Mouse (Mus musculus): ENCODE results near the gene Ezh1. TPM values are rescaled to one million over a fixed set of nuclear protein-coding genes. Genes with fewer than 3 reads are reported as not detected.

The Ezh1 gene
- total and polyA plus RNA-seq, 2 experiments from 2014 or later = 25.4 to 40.0 TPM

DNA sequence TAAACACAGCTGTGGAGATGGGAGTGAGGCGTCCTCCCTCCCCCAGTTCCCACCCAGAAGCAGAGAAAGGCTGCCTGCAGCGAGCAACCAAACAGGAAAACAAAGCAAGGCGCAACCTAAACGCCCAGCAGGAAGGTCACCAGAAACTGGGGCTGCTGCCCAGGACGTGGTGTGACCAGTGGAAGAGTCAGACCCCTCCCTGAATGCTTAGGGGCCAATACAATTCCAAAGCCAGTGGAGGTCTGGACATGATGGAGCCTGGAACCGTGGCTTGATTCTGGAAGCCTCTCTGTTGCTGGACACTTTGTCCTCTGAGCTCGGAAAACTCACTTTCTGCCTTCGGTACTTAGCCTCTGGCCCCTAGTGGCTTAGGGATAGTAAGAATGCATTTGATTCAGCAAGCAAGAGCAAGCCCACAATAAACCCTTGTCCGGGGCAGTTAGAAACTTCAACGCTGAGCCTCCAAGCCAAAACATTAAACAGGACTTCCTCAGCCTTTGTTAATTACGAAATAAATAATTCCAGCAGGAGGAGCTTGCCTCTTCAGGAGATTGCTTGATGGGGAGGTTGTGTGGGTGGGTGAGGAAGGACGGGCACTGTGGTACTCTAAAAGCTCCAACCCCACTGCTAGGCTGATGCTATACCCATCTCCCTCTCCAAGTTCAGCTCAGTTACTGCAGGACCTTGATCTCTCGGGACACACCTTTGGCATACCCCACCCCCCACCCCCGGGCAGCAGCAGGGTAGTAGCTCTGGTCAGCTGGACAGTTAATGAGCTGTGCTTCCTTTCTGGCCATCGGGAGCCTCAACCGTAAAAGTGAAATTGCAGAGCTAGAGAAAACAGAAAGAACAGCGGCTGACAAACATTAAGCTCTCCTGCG lies 5.0 kb upstream of the Ezh1 start:
- 15% methylated on average over 18 of the region's 18 CpGs for WGBS
- no peaks in the 10 kb centered on the region for H3K4me1 ChIP-seq (ENCODE audit: insufficient read depth, low read length)
- no peak overlapping the region for H3K4me3 ChIP-seq (ENCODE audit: low read depth, low read length)
- H3K4me2 ChIP-seq (ENCODE audit: low read depth, low read length, poor library complexity, severe bottlenecking) = peak overlapping the region; percentile 5; the same call in 1 of the 2 replicates
- H3K9me3 ChIP-seq (ENCODE audit: low read length) = no peaks in the 10 kb centered on the region
- no peak for TF ChIP-seq CTCF (IDR thresholded peaks at IDR 0.05)
- no peaks in the 10 kb centered on the region for H3K27me3 ChIP-seq (ENCODE audit: insufficient read depth, low read length)
- no peak overlapping the region for H3K9ac ChIP-seq (replicated peaks; ENCODE audit: low read length, poor library complexity, severe bottlenecking)
- H3K36me3 ChIP-seq (ENCODE audit: insufficient read depth, low read length) = no peaks in the 10 kb centered on the region
- ATAC-seq (ENCODE audit: low FRiP score) (no peak), DNase-seq (ENCODE audit: low spot score) (peak; percentile 28)
- 0 out of 2 replicates have a peak overlapping the region, but pooled peaks have one; percentile 32 for H3K27ac ChIP-seq (ENCODE audit: low read depth, low read length)

DNA sequence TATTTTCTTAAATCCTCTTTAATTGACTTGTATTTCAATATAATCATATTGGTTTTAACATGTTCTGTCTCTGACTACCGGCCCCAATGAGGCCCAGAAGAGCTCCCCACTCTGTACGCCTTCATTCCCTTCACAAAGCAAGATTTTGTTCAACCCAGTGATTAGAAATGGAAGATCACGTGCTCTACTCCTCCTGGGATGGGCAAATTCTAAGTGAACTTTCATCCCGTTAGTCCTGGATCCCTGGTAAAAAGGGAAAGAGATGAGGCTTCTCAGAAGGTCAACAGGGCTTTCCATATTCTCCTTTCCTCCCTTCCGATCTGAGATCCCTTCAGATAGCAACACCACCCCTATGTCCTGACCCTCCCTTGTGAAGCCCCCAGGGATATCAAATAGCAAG lies 4.3 kb upstream of the Ezh1 start:
- no peak overlapping the region; the same call in 1 of the 2 replicates for H3K4me2 ChIP-seq (ENCODE audit: low read depth, low read length, poor library complexity, severe bottlenecking)
- H3K4me3 ChIP-seq (ENCODE audit: low read depth, low read length) = no peak overlapping the region
- no peak overlapping the region for H3K9ac ChIP-seq (replicated peaks; ENCODE audit: low read length, poor library complexity, severe bottlenecking)
- H3K4me1 ChIP-seq (ENCODE audit: insufficient read depth, low read length) = no peaks in the 10 kb centered on the region
- no peaks in the 10 kb centered on the region for H3K27me3 ChIP-seq (ENCODE audit: insufficient read depth, low read length)
- ATAC-seq (ENCODE audit: low FRiP score) (no peak), DNase-seq (ENCODE audit: low spot score) (no peak)
- no peaks in the 10 kb centered on the region for H3K36me3 ChIP-seq (ENCODE audit: insufficient read depth, low read length)
- H3K9me3 ChIP-seq (ENCODE audit: low read length) = no peaks in the 10 kb centered on the region
- 19% methylated on average over 5 of the region's 5 CpGs for WGBS
- H3K27ac ChIP-seq (ENCODE audit: low read depth, low read length) = 0 out of 2 replicates have a peak overlapping the region, but pooled peaks have one; percentile 26
- no peak for TF ChIP-seq CTCF (IDR thresholded peaks at IDR 0.05)

- DNase-seq (ENCODE audit: low spot score) (peak; percentile 26), ATAC-seq (ENCODE audit: low FRiP score) (no peak)
- H3K9ac ChIP-seq (replicated peaks; ENCODE audit: low read length, poor library complexity, severe bottlenecking) = no peak overlapping the region
- H3K27me3 ChIP-seq (ENCODE audit: insufficient read depth, low read length) = no peaks in the 10 kb centered on the region
- no peak overlapping the region for H3K27ac ChIP-seq (ENCODE audit: low read depth, low read length)
- H3K4me2 ChIP-seq (ENCODE audit: low read depth, low read length, poor library complexity, severe bottlenecking) = no peak overlapping the region
- no peaks in the 10 kb centered on the region for H3K4me1 ChIP-seq (ENCODE audit: insufficient read depth, low read length)
- no peak overlapping the region for H3K4me3 ChIP-seq (ENCODE audit: low read depth, low read length)
- H3K36me3 ChIP-seq (ENCODE audit: insufficient read depth, low read length) = no peaks in the 10 kb centered on the region
- TF ChIP-seq CTCF (IDR thresholded peaks at IDR 0.05) = no peak
- H3K9me3 ChIP-seq (ENCODE audit: low read length) = no peaks in the 10 kb centered on the region
- 36% methylated on average over 2 of the region's 2 CpGs for WGBS
Measured at GRCm38 (mm10) chr11:101230061-101230511, 3.8 kb upstream of the Ezh1 start.

DNA sequence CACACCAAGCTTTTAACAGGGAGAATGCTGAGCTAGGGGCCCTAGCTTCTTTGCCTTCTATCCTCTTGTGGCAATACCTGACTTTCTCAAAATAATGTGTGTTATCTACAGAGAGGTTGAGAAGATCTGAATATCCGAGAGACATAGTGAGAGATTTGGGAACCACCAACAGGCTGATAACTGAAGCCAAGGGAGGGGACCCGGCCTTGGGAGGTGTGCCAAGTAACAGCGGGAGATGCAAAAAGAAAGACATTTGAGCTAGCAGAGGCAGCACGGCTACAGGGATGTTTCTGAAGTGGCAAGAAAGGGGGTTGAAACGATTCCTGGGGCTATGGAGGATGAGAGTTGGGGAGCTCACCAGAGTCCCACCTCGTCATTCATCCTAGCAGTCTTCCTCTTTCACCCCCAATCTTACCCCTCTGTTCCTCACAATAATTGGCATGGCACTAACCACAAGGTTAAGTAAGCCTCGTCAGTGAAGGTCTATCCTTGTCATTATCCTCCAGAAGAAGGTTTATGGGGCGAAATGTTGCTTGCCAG lies 3.2 kb upstream of the Ezh1 start:
- Histone ChIP-seq H3K4me2 (ENCODE audit: low read depth, low read length, poor library complexity, severe bottlenecking) (no peak overlapping the region), H3K9ac (replicated peaks; ENCODE audit: low read length, poor library complexity, severe bottlenecking) (no peak overlapping the region), H3K36me3 (ENCODE audit: insufficient read depth, low read length) (no peaks in the 10 kb centered on the region), H3K27me3 (ENCODE audit: insufficient read depth, low read length) (no peaks in the 10 kb centered on the region), H3K9me3 (ENCODE audit: low read length) (no peaks in the 10 kb centered on the region), H3K27ac (ENCODE audit: low read depth, low read length) (no peak overlapping the region), H3K4me1 (ENCODE audit: insufficient read depth, low read length) (no peaks in the 10 kb centered on the region), H3K4me3 (ENCODE audit: low read depth, low read length) (no peak overlapping the region)
- ATAC-seq (ENCODE audit: low FRiP score) = no peak
- no peak for DNase-seq (ENCODE audit: low spot score)
- no peak for TF ChIP-seq CTCF (IDR thresholded peaks at IDR 0.05)
- WGBS = 18% methylated on average over 8 of the region's 8 CpGs

GRCm38 (mm10) chr11:101225331-101226064 lies 765 bp downstream of the Ezh1 start:
- H3K4me3 ChIP-seq (ENCODE audit: low read depth, low read length) = peak overlapping the region; percentile 60
- ATAC-seq (ENCODE audit: low FRiP score) = no peak
- WGBS = 20% methylated on average over 25 of the region's 25 CpGs
- peak overlapping the region; percentile 78 for H3K4me2 ChIP-seq (ENCODE audit: low read depth, low read length, poor library complexity, severe bottlenecking)
- H3K4me1 ChIP-seq (ENCODE audit: insufficient read depth, low read length) = no peaks in the 10 kb centered on the region
- H3K36me3 ChIP-seq (ENCODE audit: insufficient read depth, low read length) = no peaks in the 10 kb centered on the region
- no peak for DNase-seq (ENCODE audit: low spot score)
- peak overlapping the region; percentile 66 for H3K9ac ChIP-seq (replicated peaks; ENCODE audit: low read length, poor library complexity, severe bottlenecking)
- no peaks in the 10 kb centered on the region for H3K27me3 ChIP-seq (ENCODE audit: insufficient read depth, low read length)
- no peaks in the 10 kb centered on the region for H3K9me3 ChIP-seq (ENCODE audit: low read length)
- H3K27ac ChIP-seq (ENCODE audit: low read depth, low read length) = 0 out of 2 replicates have a peak overlapping the region, but pooled peaks have one; percentile 43
- no peak for TF ChIP-seq CTCF (IDR thresholded peaks at IDR 0.05)

All from midbrain, postnatal 0 days (tissue).